ENCODE assay signal across 7 mouse cellular contexts in the genomic region with DNA sequence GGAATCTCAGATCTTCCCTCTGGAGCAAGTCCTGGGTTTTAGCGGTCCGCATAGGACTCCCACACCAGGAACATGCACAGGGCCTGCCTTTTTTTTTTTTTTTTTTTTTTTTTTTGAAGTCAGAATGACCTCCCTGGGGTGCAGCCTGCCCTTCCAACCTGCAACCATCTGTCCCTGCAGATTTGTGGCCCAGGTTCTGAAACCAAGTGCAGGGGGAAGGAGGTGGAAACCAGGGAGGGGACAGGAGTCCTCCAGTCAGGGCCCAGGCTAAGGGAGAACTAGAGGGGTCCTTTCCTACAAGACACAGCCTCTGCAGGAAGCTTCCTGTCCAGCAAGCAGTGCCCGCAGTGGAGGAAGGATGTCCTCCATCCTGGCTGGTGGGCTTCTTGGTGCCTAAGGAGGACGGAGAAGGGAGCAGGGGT. TPM values are rescaled to one million over a fixed set of nuclear protein-coding genes. Genes with fewer than 3 reads are reported as not detected.
A peak's percentile ranks its signal among the peaks of the same experiment; 100 is the strongest.
DNase-seq lines count a peak whose midpoint lies in the region; ATAC-seq lines count a peak whose summit lies in the region.

No protein-coding gene starts in this region.

- no peaks in the 10 kb centered on the region for H3K9me3 ChIP-seq in heart, embryonic 16.5 days (replicated peaks; ENCODE audit: control insufficient read depth, low read length)
- no peaks in the 10 kb centered on the region for H3K9me3 ChIP-seq in midbrain, embryonic 10.5 days (replicated peaks)

- WGBS in heart, embryonic 16.5 days: 11% methylated on average over 4 of the region's 4 CpGs
- WGBS in midbrain, embryonic 10.5 days: 19% methylated on average over 4 of the region's 4 CpGs

- H3K27me3 ChIP-seq in heart, embryonic 16.5 days (ENCODE audit: control insufficient read depth, insufficient read depth, low read length): no peaks in the 10 kb centered on the region
- H3K27me3 ChIP-seq in midbrain, embryonic 10.5 days (ENCODE audit: low read depth, poor library complexity, severe bottlenecking): peaks cover 37% of the 10 kb centered on the region

- H3K36me3 ChIP-seq in heart, embryonic 16.5 days (ENCODE audit: control insufficient read depth, insufficient read depth): peaks cover 20% of the 10 kb centered on the region
- H3K36me3 ChIP-seq in midbrain, embryonic 10.5 days: peaks cover 22% of the 10 kb centered on the region

- H3K9ac ChIP-seq in heart, embryonic 16.5 days (ENCODE audit: low read length): peak overlapping the region; percentile 95

- H3K4me3 ChIP-seq in heart, embryonic 16.5 days (ENCODE audit: low read length): peak overlapping the region; percentile 90
- peak overlapping the region; percentile 91 for H3K4me3 ChIP-seq in midbrain, embryonic 10.5 days

- H3K4me1 ChIP-seq in heart, embryonic 16.5 days (ENCODE audit: control insufficient read depth, insufficient read depth, low read length): peaks cover 36% of the 10 kb centered on the region
- peaks cover 70% of the 10 kb centered on the region for H3K4me1 ChIP-seq in midbrain, embryonic 10.5 days

- DNase-seq in retina, postnatal 1 day: peak; percentile 23
- no peak for DNase-seq in retina, embryonic 14.5 days (ENCODE audit: low spot score)
- DNase-seq in cerebellum, postnatal 10 days: peak; percentile 74 to 75
- no peak for DNase-seq in midbrain, embryonic 10.5 days (ENCODE audit: low spot score)
- no peak for DNase-seq in gastrocnemius, adult 18-20 months (ENCODE audit: low spot score)
- no peak for DNase-seq in layer of hippocampus, postnatal 36 days

- peak overlapping the region; percentile 93 for H3K4me2 ChIP-seq in heart, embryonic 16.5 days (ENCODE audit: low read depth, low read length)

- peak overlapping the region; percentile 59 for H3K27ac ChIP-seq in heart, embryonic 16.5 days (ENCODE audit: low read length)
- H3K27ac ChIP-seq in midbrain, embryonic 10.5 days (replicated peaks): peak overlapping the region; percentile 89

- ATAC-seq in heart, embryonic 16.5 days (replicated peaks; ENCODE audit: extremely low read depth, insufficient read depth, low FRiP score): no peak

RNA-seq across cellular contexts. Expression of a gene that starts 0.8 kb away (rescaled TPM):
- polyA plus RNA-seq in heart, embryonic 16.5 days (2015; fragmentation: Nextera tagmentation; extraction: Ambion mirVana): 32.9 and 35.7 TPM in 2 replicates
- 30.3 and 36.0 TPM in 2 replicates for polyA plus RNA-seq in midbrain, embryonic 10.5 days (2016; fragmentation: Nextera tagmentation; extraction: Ambion mirVana)
- 10 to 100 TPM; 12.6 to 13.8 TPM for total RNA-seq in gastrocnemius, adult 18-20 months (2021)
- total RNA-seq in layer of hippocampus, postnatal 36 days (2021): 100 to 1,000 TPM; 129 to 139 TPM

RNA-seq across cellular contexts. Expression of a gene that starts 7.3 kb away (rescaled TPM):
- polyA plus RNA-seq in heart, embryonic 16.5 days (2015; fragmentation: Nextera tagmentation; extraction: Ambion mirVana): 147 and 158 TPM in 2 replicates
- 164 TPM in 2 replicates for polyA plus RNA-seq in midbrain, embryonic 10.5 days (2016; fragmentation: Nextera tagmentation; extraction: Ambion mirVana)
- total RNA-seq in gastrocnemius, adult 18-20 months (2021): 10 to 100 TPM; 58.3 to 59.7 TPM
- 10 to 100 TPM; 67.3 to 67.7 TPM for total RNA-seq in layer of hippocampus, postnatal 36 days (2021)

RNA-seq across cellular contexts. Expression of a gene that starts 7.7 kb away (rescaled TPM):
- polyA plus RNA-seq in heart, embryonic 16.5 days (2015; fragmentation: Nextera tagmentation; extraction: Ambion mirVana): 46.5 and 46.6 TPM in 2 replicates
- polyA plus RNA-seq in midbrain, embryonic 10.5 days (2016; fragmentation: Nextera tagmentation; extraction: Ambion mirVana): 57.5 and 67.3 TPM in 2 replicates
- 1 to 10 TPM; 5.3 to 7.4 TPM for total RNA-seq in gastrocnemius, adult 18-20 months (2021)
- total RNA-seq in layer of hippocampus, postnatal 36 days (2021): 100 to 1,000 TPM in 1 of 2 experiments, 10 to 100 TPM in 1; 96.9 to 108 TPM

RNA-seq across cellular contexts. Expression of a gene that starts 7.8 kb away (rescaled TPM):
- polyA plus RNA-seq in heart, embryonic 16.5 days (2015; fragmentation: Nextera tagmentation; extraction: Ambion mirVana): 30.8 and 36.5 TPM in 2 replicates
- polyA plus RNA-seq in midbrain, embryonic 10.5 days (2016; fragmentation: Nextera tagmentation; extraction: Ambion mirVana): 8.1 and 12.0 TPM in 2 replicates
- total RNA-seq in gastrocnemius, adult 18-20 months (2021): under 1 TPM; 0.57 to 0.98 TPM
- total RNA-seq in layer of hippocampus, postnatal 36 days (2021): 10 to 100 TPM; 14.7 TPM

RNA-seq across cellular contexts. Expression of a gene that starts 18.1 kb away (rescaled TPM):
- polyA plus RNA-seq in heart, embryonic 16.5 days (2015; fragmentation: Nextera tagmentation; extraction: Ambion mirVana): 0.38 and 0.49 TPM in 2 replicates
- polyA plus RNA-seq in midbrain, embryonic 10.5 days (2016; fragmentation: Nextera tagmentation; extraction: Ambion mirVana): 0.40 and 0.41 TPM in 2 replicates
- under 1 TPM; 0.14 to 0.33 TPM for total RNA-seq in gastrocnemius, adult 18-20 months (2021)
- total RNA-seq in layer of hippocampus, postnatal 36 days (2021): 1 to 10 TPM; 5.5 to 6.5 TPM

Comparison
In these comparisons a context has a peak if more than half of its experiments do, and no peak if none do; other contexts are left out.
1. DNase-seq: peak in retina, postnatal 1 day (single experiment) and cerebellum, postnatal 10 days (2 of 2); none in retina, embryonic 14.5 days (single experiment), midbrain, embryonic 10.5 days (single experiment), gastrocnemius, adult 18-20 months (single experiment) and layer of hippocampus, postnatal 36 days (0 of 2).
2. RNA of a gene that starts 0.8 kb away (total RNA-seq): 129 to 139 TPM in layer of hippocampus, postnatal 36 days; 12.6 to 13.8 TPM in gastrocnemius, adult 18-20 months; every median in the first group is over 4 times any median in the second.
3. RNA of a gene that starts 7.7 kb away (total RNA-seq): 96.9 to 108 TPM in layer of hippocampus, postnatal 36 days; 5.3 to 7.4 TPM in gastrocnemius, adult 18-20 months; every median in the first group is over 10 times any median in the second.